Mouse (Mus musculus) liver, embryonic 14.5 days (tissue): ENCODE results near the gene Uhrf1bp1l. TPM values are rescaled to one million over a fixed set of nuclear protein-coding genes. Genes with fewer than 3 reads are reported as not detected.
A peak's percentile ranks its signal among the peaks of the same experiment; 100 is the strongest.

Experiments used
- ATAC-seq: fragments of 200-750 bp; cut with Nextera tagmentation; 2 replicates; pipeline ENCODE4 v1.8.0; 2017; ENCODE audit warnings: moderate number of reproducible peaks, mild to moderate bottlenecking, moderate library complexity; ENCODE audit not compliant: insufficient read depth
- DNase-seq, 3 experiments: peaks; one replicate each; pipeline ENCODE4 v3.0.0-alpha.2; 2012 to 2013; ENCODE audit warnings: low read depth in 3 of 3, low spot score in 3 of 3
- H3K27ac ChIP-seq: fragments of 300-500 bp; sonication (generic); 2 replicates; pipeline ENCODE4 v1.5.1; 2014; ENCODE audit warnings: moderate library complexity, mild to moderate bottlenecking, control low read depth, inconsistent platforms
- H3K27me3 ChIP-seq: fragments of 300-500 bp; sonication (generic); 2 replicates; pipeline ENCODE4 v1.6.1; 2014; ENCODE audit warnings: mild to moderate bottlenecking, low read length, moderate library complexity; ENCODE audit not compliant: control insufficient read depth, insufficient read depth
- H3K36me3 ChIP-seq: fragments of 300-500 bp; sonication (generic); replicated peaks from 2 replicates; pipeline ENCODE4 v1.6.1; 2014; ENCODE audit warnings: low read depth; ENCODE audit not compliant: control insufficient read depth, insufficient read depth
- H3K4me1 ChIP-seq, 2 experiments: fragments of 200-500 bp in 1 of 2; fragments of 300-500 bp in 1 of 2; sonication (generic) in 1 of 2; replicated peaks; 2 replicates each; pipeline ENCODE4 v1.6.1; 2012 to 2014; ENCODE audit warnings: antibody characterized with exemption in 1 of 2, inconsistent platforms in 1 of 2, low read length in 1 of 2; ENCODE audit not compliant: control insufficient read depth in 2 of 2, insufficient read depth in 2 of 2
- H3K4me2 ChIP-seq: fragments of 300-500 bp; sonication (generic); 2 replicates; pipeline ENCODE4 v1.6.1; 2014; ENCODE audit warnings: low read depth, mild to moderate bottlenecking, control low read depth, moderate library complexity
- H3K4me3 ChIP-seq, 2 experiments: fragments of 200-500 bp in 1 of 2; fragments of 300-500 bp in 1 of 2; sonication (generic) in 1 of 2; 2 replicates each; pipeline ENCODE4 v1.5.1; 2012 to 2014; ENCODE audit warnings: low read depth in 2 of 2, low read length in 2 of 2, mild to moderate bottlenecking in 2 of 2, control low read depth in 1 of 2, inconsistent platforms in 1 of 2, moderate library complexity in 1 of 2; ENCODE audit not compliant: insufficient read depth in 1 of 2
- H3K9ac ChIP-seq: fragments of 300-500 bp; sonication (generic); replicated peaks from 2 replicates; pipeline ENCODE4 v1.6.1; 2014; ENCODE audit warnings: mild to moderate bottlenecking, control low read depth, moderate library complexity
- H3K9me3 ChIP-seq: fragments of 300-500 bp; sonication (generic); 2 replicates; pipeline ENCODE4 v1.6.1; 2016; ENCODE audit warnings: low read length, mixed read lengths; ENCODE audit not compliant: control insufficient read depth
- CTCF ChIP-seq: IDR thresholded peaks from 2 replicates; pipeline ENCODE4 v1.5.1; 2016; ENCODE audit warnings: antibody characterized with exemption, low read depth, control low read depth
- EP300 ChIP-seq: IDR thresholded peaks from 2 replicates; pipeline ENCODE4 v1.6.1; 2016; ENCODE audit warnings: antibody characterized with exemption, low read depth
- WGBS: fragments of 180-500 bp; shearing (Covaris S2); extraction: QIAGEN DNeasy Blood & Tissue Kit; methylation state at CpG from one replicate; pipeline ENCODE4 v1.1.7; 2014; ENCODE audit not compliant: insufficient replicate concordance; 5-methylcytosine and 5-hydroxymethylcytosine counted together
- polyA plus RNA-seq, 2 experiments: library from polyadenylated mRNA; depleted of rRNA in 1 of 2; stranded (reverse) in 1 of 2; unstranded in 1 of 2; fragments of >200 nt; fragmentation: Nextera tagmentation in 1 of 2; extraction: Ambion mirVana in 1 of 2; gene quantifications; 2 replicates each; pipeline versions ENCODE4 v1.2.1 to v1.2.3; 2012 to 2014

The Uhrf1bp1l gene
- polyA plus RNA-seq, 2 experiments = 9.6 TPM

GRCm38 (mm10) chr10:89823906-89824305, 79.1 kb downstream of the Uhrf1bp1l start:
- no peak overlapping the region for H3K27ac ChIP-seq
- no peak for TF ChIP-seq EP300
- peak; percentile 46 for TF ChIP-seq CTCF
- ATAC-seq (no peak), DNase-seq (peak; percentile 3 to 16 (median 13))
- no peaks in the 10 kb centered on the region for H3K36me3 ChIP-seq
- H3K9me3 ChIP-seq = no peaks in the 10 kb centered on the region
- no peaks in the 10 kb centered on the region for H3K27me3 ChIP-seq
- no peak overlapping the region for H3K4me2 ChIP-seq
- WGBS = 11% methylated on average over 2 of the region's 2 CpGs
- H3K9ac ChIP-seq = no peak overlapping the region
- H3K4me3 ChIP-seq = no peak overlapping the region
- H3K4me1 ChIP-seq = no peaks in the 10 kb centered on the region

GRCm38 (mm10) chr10:89826896-89827295, 82.1 kb downstream of the Uhrf1bp1l start:
- Histone ChIP-seq H3K27ac (no peak overlapping the region), H3K4me3 (no peak overlapping the region), H3K4me2 (no peak overlapping the region), H3K9ac (no peak overlapping the region), H3K36me3 (no peaks in the 10 kb centered on the region), H3K9me3 (no peaks in the 10 kb centered on the region), H3K4me1 (no peaks in the 10 kb centered on the region), H3K27me3 (no peaks in the 10 kb centered on the region)
- TF ChIP-seq EP300 (no peak), CTCF (no peak)
- DNase-seq (no peak), ATAC-seq (no peak)
- 65% methylated on average over 3 of the region's 3 CpGs for WGBS

- H3K27ac ChIP-seq = no peak overlapping the region
- ATAC-seq = no peak
- no peaks in the 10 kb centered on the region for H3K27me3 ChIP-seq
- no peak for DNase-seq
- 45% methylated on average over 4 of the region's 4 CpGs for WGBS
- H3K4me1 ChIP-seq = no peaks in the 10 kb centered on the region
- no peaks in the 10 kb centered on the region for H3K36me3 ChIP-seq
- TF ChIP-seq CTCF (no peak), EP300 (no peak)
- H3K4me3 ChIP-seq = no peak overlapping the region
- no peak overlapping the region for H3K9ac ChIP-seq
- H3K4me2 ChIP-seq = no peak overlapping the region
- no peaks in the 10 kb centered on the region for H3K9me3 ChIP-seq
Observed at GRCm38 (mm10) chr10:89832334-89832733, 87.5 kb downstream of the Uhrf1bp1l start.

- no peak overlapping the region for H3K4me3 ChIP-seq
- ATAC-seq (no peak), DNase-seq (no peak)
- no peaks in the 10 kb centered on the region for H3K4me1 ChIP-seq
- no peak for TF ChIP-seq CTCF
- no peak for TF ChIP-seq EP300
- H3K4me2 ChIP-seq = no peak overlapping the region
- H3K27ac ChIP-seq = no peak overlapping the region
- no peaks in the 10 kb centered on the region for H3K27me3 ChIP-seq
- no peaks in the 10 kb centered on the region for H3K36me3 ChIP-seq
- WGBS = 67% methylated on average over 10 of the region's 10 CpGs
- H3K9ac ChIP-seq = no peak overlapping the region
- no peaks in the 10 kb centered on the region for H3K9me3 ChIP-seq
Observed at GRCm38 (mm10) chr10:89833166-89833565, 88.4 kb downstream of the Uhrf1bp1l start.

GRCm38 (mm10) chr10:89837476-89837875, 92.7 kb downstream of the Uhrf1bp1l start:
- Histone ChIP-seq H3K27ac (no peak overlapping the region), H3K9me3 (no peaks in the 10 kb centered on the region), H3K27me3 (no peaks in the 10 kb centered on the region), H3K36me3 (no peaks in the 10 kb centered on the region), H3K4me3 (no peak overlapping the region), H3K9ac (no peak overlapping the region), H3K4me2 (no peak overlapping the region), H3K4me1 (no peaks in the 10 kb centered on the region)
- ATAC-seq (no peak), DNase-seq (no peak)
- 21% methylated on average over 3 of the region's 3 CpGs for WGBS
- no peak for TF ChIP-seq EP300
- TF ChIP-seq CTCF = 0 out of 2 replicates have a peak, but pooled peaks have one; percentile 11
